Mouse (Mus musculus): ENCODE measurements at regions not wholly inside any gene's neighbourhood (a gene's known extent, or its start where the extent isn't known, plus 50 kb on each side); places are given as distances from the start of the nearest gene placed in this dataset.

DNA sequence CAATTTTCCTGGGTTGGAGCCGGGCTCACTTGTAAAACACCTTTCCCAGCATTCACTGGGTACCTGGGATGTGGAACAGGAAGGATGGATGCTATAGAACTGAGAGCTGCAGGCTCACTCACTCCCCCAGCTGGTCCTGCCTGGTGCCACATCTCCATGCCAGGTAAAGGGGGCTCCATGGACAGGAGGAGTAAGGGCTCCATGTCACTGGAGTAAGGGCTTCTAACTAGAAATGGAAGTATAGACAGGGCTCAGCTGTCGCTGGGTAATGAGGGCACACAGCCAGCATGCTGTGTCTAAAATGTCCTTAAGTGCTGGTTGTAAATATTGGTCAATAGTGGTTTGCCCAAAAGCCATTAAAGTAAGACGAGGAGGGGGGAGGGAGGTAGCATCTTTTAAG, 99.4 kb upstream of the Gpr12 start:
- ATAC-seq: no peak

DNA sequence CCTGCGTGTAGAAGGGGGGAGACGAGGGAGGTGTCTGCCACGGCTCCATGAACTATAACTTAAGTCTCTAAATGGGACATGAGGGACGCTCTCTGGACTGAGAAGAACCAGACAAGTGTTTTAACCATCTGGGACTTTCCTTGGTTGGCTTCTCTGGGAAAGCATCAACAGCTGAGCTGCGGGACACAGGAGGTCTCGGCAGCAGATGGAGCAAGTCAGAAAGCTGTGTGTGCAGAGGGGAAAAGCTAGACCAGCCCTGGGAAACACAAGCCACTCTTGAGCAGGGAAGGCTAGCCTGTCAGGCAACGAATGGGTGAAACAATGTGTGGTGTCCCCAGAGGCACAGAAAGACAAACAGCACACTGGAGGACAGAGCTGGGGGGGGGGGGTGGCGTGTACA, 98.5 kb upstream of the Gpr12 start:
- ATAC-seq: no peak

DNA sequence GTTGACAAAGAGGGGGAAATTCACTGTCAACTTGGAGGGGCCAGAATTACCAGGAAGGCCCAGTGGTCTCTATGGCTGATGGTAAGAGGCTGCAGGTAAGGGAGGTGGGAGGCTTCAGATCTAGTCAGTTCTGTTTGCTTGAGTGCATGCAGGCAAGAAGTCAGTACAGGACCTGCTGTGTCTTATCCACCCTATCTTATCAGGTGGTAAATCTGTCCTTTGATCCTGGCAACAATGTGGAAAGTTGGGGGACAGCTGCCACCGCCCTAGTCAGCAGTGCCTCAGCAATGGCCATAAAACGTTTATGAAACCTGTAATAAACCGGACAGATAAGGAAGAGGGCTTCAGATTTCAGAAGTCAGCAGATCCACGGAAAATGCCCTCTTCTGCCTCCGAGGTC, 97.9 kb upstream of the Gpr12 start:
- no peak for ATAC-seq

DNA sequence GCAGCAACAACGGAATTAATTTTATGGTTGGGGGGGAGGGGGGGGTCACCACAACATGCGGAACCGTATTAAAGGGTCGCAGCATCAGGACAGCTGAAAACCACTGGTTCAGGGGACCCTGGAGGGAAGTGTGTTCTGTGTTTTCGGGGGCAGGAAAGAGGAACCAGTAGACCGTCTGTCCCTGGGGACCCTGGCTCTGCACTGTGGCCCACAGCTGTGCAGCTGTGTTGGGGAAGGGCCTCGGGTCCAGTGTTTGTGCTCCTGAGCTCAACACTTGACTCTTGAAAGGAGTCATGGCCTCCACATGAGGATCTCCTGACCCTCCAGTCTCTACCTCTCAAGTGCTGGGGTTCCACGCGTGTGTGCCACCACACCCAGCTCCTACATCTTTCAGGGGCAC, 96.5 kb upstream of the Gpr12 start:
- no peak for ATAC-seq

DNA sequence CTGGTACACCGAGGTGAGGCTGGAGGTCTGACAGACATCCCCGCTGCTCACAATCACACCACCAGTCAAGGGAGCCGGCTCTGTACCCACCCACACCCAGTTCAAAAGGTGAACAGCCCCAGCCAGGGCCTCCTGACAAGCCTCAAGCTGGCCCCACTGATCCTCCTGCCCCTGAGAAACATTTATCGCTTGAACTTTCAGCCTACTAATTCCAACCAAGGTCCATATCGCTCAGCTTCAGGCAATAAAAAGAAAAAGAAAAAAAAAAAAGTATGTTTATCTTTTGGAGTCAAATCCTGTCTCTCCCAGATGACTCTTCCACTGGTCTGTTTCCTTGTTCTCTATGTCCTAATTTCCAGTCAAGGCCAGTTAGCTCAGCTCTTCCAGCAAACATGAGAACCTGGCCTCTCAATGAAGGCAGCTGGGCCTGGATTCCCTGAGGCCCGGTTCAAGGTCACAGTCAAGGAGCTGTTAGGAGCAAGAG, 94.2 kb upstream of the Gpr12 start:
- ATAC-seq: no peak

DNA sequence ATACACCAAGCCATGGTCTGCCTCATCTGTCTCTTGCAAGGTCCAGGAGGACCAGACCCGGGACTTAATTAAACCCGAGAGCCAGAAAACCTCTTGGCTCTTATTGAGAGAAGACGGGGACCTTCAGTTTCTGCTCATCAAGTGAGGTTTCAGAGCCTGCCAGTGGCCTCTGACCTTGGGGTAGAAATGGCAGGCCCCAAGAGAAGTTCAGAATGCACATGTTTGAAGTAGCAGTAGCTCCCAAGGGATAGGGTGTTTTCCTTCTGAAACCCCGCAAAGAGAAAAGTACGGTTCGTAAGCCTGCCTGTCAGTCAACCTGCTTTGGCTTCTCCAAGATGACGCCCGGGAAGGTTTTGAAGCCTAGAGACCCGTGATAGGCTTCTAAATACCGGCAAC, 93.7 kb upstream of the Gpr12 start:
- no peak for ATAC-seq

DNA sequence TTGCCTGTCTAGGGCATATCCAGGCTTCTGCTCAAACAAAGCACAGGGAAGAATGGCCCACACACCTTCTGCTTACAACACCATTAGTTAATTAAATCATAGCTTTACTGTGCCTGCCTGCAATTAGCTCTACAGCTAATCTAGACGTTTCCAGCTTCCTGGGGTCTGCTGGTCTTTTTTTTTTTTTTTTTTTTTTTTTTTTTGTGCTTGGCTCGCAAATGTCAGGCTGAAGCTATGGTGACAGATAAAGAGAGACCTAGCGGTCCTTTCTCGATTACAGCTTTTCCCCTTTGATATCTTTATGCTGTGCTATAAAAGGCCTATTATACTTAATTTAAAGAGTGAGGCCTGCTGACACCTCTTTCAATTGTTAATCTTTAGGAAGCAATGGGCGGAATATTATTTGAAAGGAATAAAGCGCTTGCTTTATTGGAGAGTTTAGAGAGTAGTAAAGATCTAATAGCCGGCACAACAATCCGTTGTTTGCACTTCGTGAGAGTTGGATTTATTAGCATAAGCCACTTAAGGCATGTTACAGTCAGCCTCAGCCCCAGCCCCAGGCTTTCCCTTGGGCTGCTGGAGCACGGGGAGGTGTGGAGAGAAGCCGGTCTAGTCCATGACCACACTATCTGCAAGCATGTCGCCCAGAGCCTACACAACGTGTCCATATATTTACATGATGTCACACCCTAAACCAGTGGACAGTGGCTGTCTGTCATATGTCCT, 93.2 kb upstream of the Gpr12 start:
- no peak for ATAC-seq

DNA sequence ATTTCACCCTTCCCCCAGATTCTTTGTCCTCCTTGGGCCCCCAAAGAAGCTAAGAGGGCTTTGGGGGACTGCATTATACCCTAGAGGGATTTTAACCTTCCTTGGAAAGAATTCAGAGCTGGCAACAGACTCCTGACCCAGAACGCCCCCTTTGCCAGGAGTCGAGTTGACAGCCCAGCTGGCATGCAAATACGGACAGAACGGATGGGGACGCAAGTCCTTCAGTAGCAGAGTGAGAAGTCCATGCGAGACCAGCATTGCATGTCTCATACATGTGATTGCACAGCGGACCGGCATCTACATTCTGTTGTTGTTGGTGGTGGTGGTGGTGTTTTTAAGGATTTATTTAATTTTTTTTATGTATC, 92.1 kb upstream of the Gpr12 start:
- no peak for ATAC-seq

DNA sequence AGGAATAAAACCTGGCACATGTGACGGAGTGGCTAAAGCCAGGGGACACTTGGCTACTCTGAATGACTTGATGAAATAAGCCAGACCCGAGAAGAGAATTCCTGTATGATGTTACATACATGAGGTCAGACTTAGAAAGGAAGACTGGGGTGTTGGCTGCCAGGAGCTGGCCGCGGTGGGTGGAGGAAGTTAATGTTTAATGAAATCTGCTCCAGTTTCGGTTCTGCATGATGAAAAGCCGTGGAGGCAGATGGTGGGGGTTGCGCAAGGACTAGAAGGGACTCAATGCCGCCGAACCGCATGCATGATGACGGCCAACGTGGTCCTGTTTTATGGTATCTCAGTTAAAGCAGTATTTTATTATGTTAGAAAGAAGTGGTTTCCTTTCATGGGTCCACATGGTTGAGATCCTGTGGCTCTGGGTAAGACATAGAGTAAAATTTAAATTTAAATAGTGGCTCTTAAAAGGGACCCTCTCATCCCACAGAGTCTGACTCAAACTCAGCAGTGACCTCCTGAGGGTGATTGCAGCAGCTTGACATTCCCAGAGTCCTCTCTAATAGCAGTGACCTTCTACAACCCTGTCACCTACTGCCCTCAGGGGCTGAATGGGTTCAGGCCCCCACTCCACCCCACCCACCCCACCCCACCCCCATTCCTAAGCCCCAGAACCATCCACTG, 91.6 kb upstream of the Gpr12 start:
- ATAC-seq: no peak

DNA sequence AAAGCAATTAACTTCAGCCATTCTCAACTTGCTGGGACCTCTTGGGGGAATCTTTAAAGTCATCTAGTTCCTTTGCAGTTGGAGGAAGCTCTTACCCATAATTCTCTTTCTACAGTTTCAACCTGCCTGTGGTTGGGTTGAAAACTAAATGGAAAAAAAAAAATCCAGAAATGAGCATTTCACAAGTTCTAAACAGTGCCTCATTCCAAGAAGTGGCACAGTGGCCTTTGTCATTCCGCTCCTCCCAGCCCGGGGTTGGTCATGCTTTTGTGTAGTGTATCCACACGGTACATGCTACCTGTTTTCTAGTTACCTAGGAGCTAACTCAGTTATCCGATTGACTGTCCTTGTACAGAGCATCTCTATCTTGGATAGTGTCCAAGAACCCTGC, 90.8 kb upstream of the Gpr12 start:
- ATAC-seq: no peak

DNA sequence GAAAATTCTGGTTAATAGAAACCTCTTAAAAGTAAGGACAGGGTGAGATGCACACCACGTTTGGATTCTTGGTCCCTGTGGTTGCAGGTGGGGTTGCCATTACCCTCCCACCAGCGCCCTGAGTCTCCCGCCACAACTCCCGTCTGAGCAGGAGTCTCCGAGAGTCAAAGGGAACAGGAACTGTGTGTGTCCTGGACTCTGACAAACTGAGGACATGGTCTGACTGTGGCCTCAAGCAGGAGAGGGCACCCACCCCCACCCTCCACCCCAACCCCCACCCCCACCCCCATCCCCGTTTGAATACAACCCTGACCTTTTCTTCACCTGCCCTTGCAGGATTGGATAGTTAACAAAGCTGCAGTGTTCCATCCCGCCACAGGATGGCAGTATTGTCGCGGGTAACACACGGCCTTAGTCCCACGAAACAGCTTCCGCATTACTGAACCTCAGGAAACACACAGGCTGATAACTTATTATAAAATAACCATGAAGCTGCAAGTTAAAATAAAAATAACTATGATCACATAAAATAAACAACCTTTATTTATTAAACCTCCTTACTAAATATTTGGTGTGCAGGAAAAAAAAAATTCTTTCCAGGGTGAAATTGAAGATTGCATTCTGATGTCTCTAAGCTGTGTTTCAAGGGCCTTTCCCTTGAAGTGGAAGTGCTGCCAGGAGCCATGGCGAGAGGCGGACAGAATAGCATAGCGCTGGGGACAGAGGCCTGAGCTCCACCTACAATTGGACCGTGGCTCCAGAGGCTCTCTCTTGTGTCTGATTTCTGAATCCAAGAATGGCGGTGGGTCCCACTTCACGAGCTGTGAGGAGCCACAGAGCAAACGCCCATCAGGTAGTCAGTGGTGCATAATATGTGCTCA, 90.2 kb upstream of the Gpr12 start:
- ATAC-seq: peak; percentile 86

DNA sequence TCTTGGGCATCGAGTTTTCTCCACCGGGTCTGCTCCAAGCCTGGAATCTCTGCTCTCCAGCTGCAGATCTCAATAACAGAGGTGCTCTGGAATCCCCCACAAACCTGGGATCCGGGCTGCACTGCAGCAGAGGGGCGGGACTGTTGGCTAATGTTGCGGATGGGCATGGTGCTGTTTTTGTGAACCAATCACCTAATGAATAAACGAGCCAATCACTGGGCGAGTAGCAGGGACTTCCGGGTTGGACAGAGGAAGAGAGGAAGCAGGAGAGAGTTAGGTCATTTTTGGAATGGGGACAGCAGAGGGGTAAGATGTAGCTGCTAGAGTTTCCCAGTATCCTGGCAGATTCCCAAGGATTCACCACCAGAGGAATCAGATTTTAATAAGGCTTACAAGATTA, 76.7 kb upstream of the Gpr12 start:
- ATAC-seq: no peak

DNA sequence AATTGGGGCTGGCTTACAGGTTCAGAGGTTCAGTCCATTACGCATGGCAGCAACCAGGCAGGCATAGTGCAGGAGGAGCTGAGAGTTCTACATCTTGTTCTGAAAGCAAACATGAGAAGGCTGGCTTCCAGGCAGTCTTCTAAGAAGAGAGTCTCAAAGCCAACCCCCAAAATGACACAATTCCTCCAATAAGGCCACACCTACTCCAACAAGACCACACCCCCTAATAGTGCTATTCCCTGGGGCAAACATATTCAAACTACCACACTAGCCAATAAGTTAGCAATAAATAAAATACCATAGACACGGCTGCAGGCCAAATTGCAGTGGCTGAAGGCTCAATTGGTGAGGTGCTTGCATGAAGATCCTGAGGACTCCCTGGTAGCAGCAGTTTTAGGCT, 72.2 kb upstream of the Gpr12 start:
- no peak for ATAC-seq

DNA sequence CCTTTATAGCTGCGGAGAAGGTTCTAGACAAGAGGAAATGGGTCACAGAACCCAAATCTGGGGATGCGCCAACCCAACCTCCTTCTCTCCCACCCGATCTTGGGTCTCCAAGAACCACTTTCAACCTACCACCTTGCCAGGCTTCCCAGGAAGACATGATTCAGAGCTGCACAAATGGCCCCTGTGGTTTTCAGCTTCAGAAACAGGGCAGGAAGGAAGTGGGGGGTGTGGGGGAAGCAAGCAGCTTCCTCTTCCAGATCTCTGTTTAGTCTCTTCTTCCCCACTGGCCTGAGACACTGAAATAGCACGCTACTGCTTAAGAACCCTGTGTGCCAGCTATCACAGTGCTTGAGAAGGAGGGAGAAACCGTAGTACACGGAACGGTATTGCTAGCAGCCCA, 70.4 kb upstream of the Gpr12 start:
- peak; percentile 90 for ATAC-seq

DNA sequence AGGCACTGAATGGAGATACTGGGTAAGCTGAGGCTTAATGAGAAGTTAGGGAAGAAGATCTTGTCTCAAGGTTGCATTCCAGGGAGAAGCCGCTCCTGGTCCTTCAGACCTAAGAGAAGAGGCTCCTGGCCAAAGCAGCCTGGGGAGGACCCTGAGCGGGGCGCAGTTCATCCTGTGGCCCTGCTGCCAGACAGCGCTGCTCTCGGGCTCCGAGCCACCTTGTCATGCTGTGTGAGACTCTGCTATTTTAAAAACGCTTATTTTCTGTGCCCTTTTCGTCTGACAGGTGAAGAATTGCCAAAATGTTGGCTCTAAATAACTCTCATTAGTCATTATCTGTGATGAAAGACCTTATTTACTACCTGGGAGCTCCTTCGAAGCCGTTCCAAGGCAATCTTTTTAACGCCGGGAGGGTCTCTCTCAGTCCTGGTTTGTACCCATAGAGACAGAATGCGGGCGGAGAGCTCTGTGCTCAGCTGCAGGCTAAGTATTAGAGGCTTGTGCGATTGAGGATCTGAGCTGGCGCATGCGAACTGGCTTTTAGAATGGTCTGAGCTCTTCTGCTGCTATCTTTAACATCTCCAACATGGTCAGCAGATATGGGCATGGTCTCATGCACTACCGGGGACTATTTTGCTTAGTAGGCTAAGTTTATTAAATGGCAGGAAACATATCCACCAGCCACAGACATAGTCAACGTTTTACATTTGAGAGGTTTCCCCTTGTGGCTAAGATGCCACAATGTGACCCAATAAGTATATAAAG, 68.8 kb upstream of the Gpr12 start:
- no peak for ATAC-seq

DNA sequence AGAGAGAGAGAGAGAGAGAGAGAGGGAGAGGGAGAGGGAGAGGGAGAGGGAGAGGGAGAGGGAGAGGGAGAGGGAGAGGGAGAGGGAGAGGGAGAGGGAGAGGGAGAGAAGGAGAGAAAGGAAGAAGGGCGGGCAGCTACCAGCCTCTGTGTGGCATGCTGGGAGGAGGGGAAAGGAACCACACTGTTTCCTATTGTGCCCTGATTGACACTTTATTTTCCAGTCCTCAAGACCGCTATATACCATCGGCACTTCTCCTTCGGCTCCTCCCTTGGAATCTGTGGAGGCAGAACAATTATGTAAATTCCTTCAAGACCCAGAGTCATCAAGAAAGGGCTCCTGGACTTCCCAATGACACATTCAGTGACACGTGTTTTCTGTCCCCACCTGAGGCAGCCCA, 67.8 kb upstream of the Gpr12 start:
- ATAC-seq: no peak

DNA sequence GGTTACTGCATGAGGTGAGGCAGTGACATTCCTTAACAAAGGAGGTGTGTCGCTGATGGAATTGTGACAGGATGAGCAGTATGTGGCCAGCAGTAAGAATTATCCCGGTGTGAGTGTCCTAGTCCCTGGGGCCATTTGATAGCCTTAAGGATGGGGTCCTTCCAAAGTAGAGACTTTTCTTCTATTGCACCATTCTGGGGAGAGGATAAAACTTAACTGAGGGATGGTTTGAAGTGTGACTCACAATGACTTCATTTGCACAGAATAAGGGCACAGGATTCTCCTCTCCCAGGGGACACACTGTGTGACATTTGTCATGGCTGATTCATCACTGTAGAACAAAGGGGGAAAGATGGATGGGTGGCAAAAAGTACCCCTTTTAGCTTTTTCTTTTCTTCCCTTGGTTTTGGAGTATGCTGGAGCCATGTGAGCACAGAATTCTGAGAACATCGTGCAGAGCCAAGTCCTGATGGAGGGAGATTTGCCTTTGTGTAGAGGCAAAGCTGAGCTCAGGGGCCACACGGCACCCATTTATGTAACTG, 63.6 kb upstream of the Gpr12 start:
- no peak for ATAC-seq

DNA sequence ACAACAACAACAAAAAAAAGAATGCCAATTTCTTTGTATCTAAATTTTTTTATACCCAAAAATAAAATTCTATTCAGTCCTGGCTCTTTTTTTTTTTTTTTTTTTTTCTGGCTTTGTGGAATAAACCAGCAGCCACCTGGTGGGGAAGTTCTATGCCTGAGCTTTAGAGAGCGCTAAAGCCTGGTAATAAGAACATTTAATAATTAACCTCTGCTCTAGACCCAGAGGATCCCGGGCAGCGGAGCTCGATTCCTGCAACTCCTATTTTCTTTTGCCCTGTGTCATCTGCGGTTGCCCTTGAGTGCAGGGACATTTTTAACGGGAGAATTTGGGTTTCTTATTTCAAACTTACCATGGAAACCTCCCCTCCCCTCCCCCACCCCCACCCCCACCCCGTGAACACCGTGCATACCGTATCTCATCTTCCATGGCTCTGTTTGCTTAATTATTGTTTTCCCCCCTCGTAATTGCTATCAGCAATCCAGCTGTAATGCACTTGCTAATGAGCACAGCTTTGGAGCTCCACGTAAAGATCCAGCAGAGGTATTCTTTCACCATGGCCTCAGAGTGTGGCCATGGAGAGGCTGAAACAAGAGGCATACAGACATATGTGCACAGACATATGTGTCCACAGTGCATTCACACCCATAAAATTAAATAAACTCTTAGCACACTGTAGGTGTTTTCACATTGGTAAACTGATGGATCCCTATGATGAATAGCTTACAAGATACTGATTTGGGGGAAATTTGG, 62.8 kb upstream of the Gpr12 start:
- no peak for ATAC-seq

DNA sequence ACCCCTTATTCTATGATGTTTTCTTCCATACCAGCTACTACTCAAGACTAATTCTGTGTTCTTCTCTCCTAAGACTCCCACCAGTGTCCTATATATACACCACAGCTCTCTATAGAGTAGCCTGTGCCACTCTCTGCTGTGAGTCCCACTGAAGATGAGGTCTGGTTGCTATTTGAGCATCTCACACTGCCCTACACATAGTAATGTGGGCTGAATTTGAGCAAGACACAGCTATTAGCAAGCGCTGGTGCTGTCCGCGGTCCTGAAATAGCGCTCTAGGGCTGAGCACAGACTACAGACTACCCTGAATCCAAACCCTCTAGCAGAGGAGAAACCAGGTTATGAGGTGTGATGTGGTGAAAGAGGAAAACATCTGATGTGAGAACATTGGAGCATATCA, 59.5 kb upstream of the Gpr12 start:
- no peak for ATAC-seq

DNA sequence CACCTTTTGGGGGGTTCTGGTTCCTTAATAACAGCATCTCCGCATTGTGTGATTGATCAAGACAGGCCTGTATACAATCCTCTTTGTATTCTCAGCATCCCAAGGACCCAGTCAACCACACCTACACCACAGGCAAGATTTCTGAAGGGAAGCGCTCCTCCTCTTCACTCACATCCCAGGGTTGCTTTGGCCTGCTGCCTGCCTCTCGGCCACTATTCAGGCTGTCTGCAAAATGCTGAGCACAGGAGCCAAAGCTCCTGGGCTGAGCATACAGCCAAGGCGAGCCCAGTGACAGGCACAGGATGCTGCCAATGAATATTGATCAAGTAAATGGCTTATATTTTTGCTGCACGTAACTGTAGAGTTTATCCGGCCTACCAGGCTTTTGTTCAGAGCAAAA, 56.9 kb upstream of the Gpr12 start:
- no peak for ATAC-seq

DNA sequence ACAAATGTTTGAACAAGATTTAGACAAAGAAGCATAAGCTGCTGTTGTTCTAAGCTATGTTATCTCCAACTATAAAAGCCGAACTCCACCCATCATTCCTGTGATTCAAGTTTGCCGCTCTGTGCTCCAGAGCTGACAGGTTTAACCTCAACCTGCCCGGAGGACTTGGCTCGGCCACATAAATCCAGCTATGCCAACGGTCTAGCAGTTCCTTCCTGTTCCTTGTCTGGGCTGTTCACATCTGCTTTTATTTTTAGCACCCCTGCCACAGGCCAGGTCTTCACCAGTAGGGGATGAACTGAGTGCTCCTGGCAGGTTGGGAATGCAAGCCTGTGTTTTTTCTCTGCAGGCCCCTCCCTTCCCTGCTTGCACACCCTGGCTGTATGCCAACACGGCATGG, 51.8 kb upstream of the Gpr12 start:
- ATAC-seq: no peak

Measured in activated CD4-positive, CD25-positive, alpha-beta regulatory T cell, adult 4 months (primary cell).